ENCODE assay signal across 31 mouse cellular contexts in genomic region chr9:104039031-104039695, GRCm38 (mm10). TPM values are rescaled to one million over a fixed set of nuclear protein-coding genes. Genes with fewer than 3 reads are reported as not detected.
DNase-seq lines count a peak whose midpoint lies in the region; ATAC-seq and TF ChIP-seq lines count a peak whose summit lies in the region.
"Had no signal": no experiment of that assay in that cellular context is flagged by ENCODE, and none has a peak within 500 bp of the region (broad histone marks: within the 10 kb centered on the region; RNA-seq: fewer than 3 reads in every experiment).

No protein-coding gene starts in this region.

- H3K9me3 ChIP-seq in liver, postnatal 0 days (ENCODE audit: low read length) = no peaks in the 10 kb centered on the region
- H3K9me3 ChIP-seq in liver, embryonic 11.5 days (ENCODE audit: control insufficient read depth, low read length) = no peaks in the 10 kb centered on the region
- no peaks in the 10 kb centered on the region for H3K9me3 ChIP-seq in midbrain, embryonic 16.5 days (replicated peaks; ENCODE audit: control insufficient read depth, low read length, poor library complexity, severe bottlenecking)
- H3K9me3 ChIP-seq: forebrain, embryonic 10.5 days; forebrain, embryonic 13.5 days; heart, embryonic 13.5 days; hindbrain, embryonic 10.5 days; hindbrain, embryonic 13.5 days; intestine, embryonic 15.5 days had no signal

- WGBS in liver, postnatal 0 days (ENCODE audit: insufficient replicate concordance) = 84% methylated on average over 21 of the region's 21 CpGs
- WGBS in liver, embryonic 11.5 days = 86% methylated on average over 21 of the region's 21 CpGs
- 93% methylated on average over 21 of the region's 21 CpGs for WGBS in midbrain, embryonic 16.5 days

- peaks cover 9% of the 10 kb centered on the region; the same call in 1 of the 2 replicates for H3K36me3 ChIP-seq in liver, postnatal 0 days (replicated peaks; ENCODE audit: insufficient read depth, low read length)
- 0 out of 2 replicates have a peak, but pooled peaks cover 2% of the 10 kb centered on the region for H3K36me3 ChIP-seq in liver, embryonic 11.5 days (ENCODE audit: control insufficient read depth, insufficient read depth, low read length)
- H3K36me3 ChIP-seq in midbrain, embryonic 16.5 days (ENCODE audit: control insufficient read depth, insufficient read depth, low read length) = peaks cover 7% of the 10 kb centered on the region
- H3K36me3 ChIP-seq: intestine, embryonic 15.5 days had no signal

- H3K27ac ChIP-seq in liver, postnatal 0 days (ENCODE audit: low read depth) = 0 out of 2 replicates have a peak overlapping the region, but pooled peaks have one; percentile 6
- no peak overlapping the region for H3K27ac ChIP-seq in liver, embryonic 11.5 days (ENCODE audit: low read depth, low read length)
- H3K27ac ChIP-seq in bone marrow macrophage, adult 2 months (ENCODE audit: insufficient read depth, low read depth, low read length) = peak overlapping the region; percentile 48
- no peak overlapping the region for H3K27ac ChIP-seq in midbrain, embryonic 16.5 days (ENCODE audit: low read length)
- H3K27ac ChIP-seq: forebrain, embryonic 10.5 days; forebrain, embryonic 13.5 days; hindbrain, embryonic 10.5 days; hindbrain, embryonic 13.5 days; intestine, embryonic 15.5 days had no signal

- H3K4me1 ChIP-seq in liver, postnatal 0 days (ENCODE audit: insufficient read depth) = peaks cover 4% of the 10 kb centered on the region; the same call in 1 of the 2 replicates
- H3K4me1 ChIP-seq in liver, embryonic 11.5 days (replicated peaks; ENCODE audit: control insufficient read depth, insufficient read depth, low read length) = no peaks in the 10 kb centered on the region
- peaks cover 14% of the 10 kb centered on the region for H3K4me1 ChIP-seq in bone marrow macrophage, adult 2 months (ENCODE audit: control insufficient read depth, insufficient read depth, low read length)
- no peaks in the 10 kb centered on the region for H3K4me1 ChIP-seq in midbrain, embryonic 16.5 days (ENCODE audit: control insufficient read depth, insufficient read depth, low read length)
- H3K4me1 ChIP-seq: forebrain, embryonic 13.5 days; hindbrain, embryonic 13.5 days; intestine, embryonic 15.5 days had no signal

- no peak for ATAC-seq in liver, postnatal 0 days
- no peak for ATAC-seq in liver, embryonic 11.5 days (replicated peaks; ENCODE audit: low FRiP score)
- ATAC-seq in midbrain, embryonic 16.5 days = no peak
- ATAC-seq: forebrain, embryonic 13.5 days; forebrain, embryonic 16.5 days; hindbrain, embryonic 16.5 days; intestine, embryonic 15.5 days had no signal

- no peak overlapping the region for H3K4me2 ChIP-seq in liver, postnatal 0 days (ENCODE audit: low read depth, low read length)
- no peak overlapping the region for H3K4me2 ChIP-seq in liver, embryonic 11.5 days
- H3K4me2 ChIP-seq in midbrain, embryonic 16.5 days (ENCODE audit: low read length) = no peak overlapping the region
- H3K4me2 ChIP-seq: forebrain, embryonic 13.5 days; heart, embryonic 13.5 days; hindbrain, embryonic 13.5 days; intestine, embryonic 15.5 days had no signal

- DNase-seq in heart, adult 11 months = peak; percentile 84
- DNase-seq in heart, postnatal 10 days = no peak
- no peak for DNase-seq in liver, postnatal 0 days
- no peak for DNase-seq in liver, embryonic 11.5 days (ENCODE audit: low spot score)
- no peak for DNase-seq in thymus, postnatal 36 days
- DNase-seq: adrenal gland, adult 2 months; adrenal gland, postnatal 14 days; cerebellum, adult 11-12 months; cerebellum, adult 8-10 months; cerebellum, postnatal 14 days; gastrocnemius, postnatal 10 days; gastrocnemius, postnatal 36 days; heart, adult 18-20 months; heart, postnatal 36 days had no signal

- no peak overlapping the region for H3K9ac ChIP-seq in liver, postnatal 0 days (replicated peaks)
- no peak overlapping the region for H3K9ac ChIP-seq in liver, embryonic 11.5 days (ENCODE audit: low read depth, low read length)
- H3K9ac ChIP-seq in midbrain, embryonic 16.5 days (ENCODE audit: low read depth, low read length) = no peak overlapping the region
- H3K9ac ChIP-seq: forebrain, embryonic 13.5 days; heart, embryonic 13.5 days; hindbrain, embryonic 13.5 days; intestine, embryonic 15.5 days had no signal

- no peak for TF ChIP-seq EP300 in liver, postnatal 0 days (IDR thresholded peaks at IDR 0.05; ENCODE audit: low read depth)

- no peak for TF ChIP-seq CTCF in liver, postnatal 0 days (IDR thresholded peaks at IDR 0.05; ENCODE audit: low read depth)
- TF ChIP-seq CTCF in bone marrow macrophage, adult 2 months (IDR thresholded peaks at IDR 0.05; ENCODE audit: low read depth, low read length) = no peak

- no peaks in the 10 kb centered on the region for H3K27me3 ChIP-seq in liver, postnatal 0 days (ENCODE audit: insufficient read depth, low read length)
- no peaks in the 10 kb centered on the region for H3K27me3 ChIP-seq in liver, embryonic 11.5 days (replicated peaks; ENCODE audit: control insufficient read depth, insufficient read depth, low read length)
- no peaks in the 10 kb centered on the region for H3K27me3 ChIP-seq in midbrain, embryonic 16.5 days (ENCODE audit: control insufficient read depth, insufficient read depth, low read depth, low read length)
- H3K27me3 ChIP-seq: forebrain, embryonic 13.5 days; heart, embryonic 13.5 days; hindbrain, embryonic 13.5 days; intestine, embryonic 15.5 days had no signal

- no peak overlapping the region for H3K4me3 ChIP-seq in liver, postnatal 0 days (ENCODE audit: low read depth, low read length)
- no peak overlapping the region for H3K4me3 ChIP-seq in liver, embryonic 11.5 days (ENCODE audit: low read depth, low read length)
- peak overlapping the region; percentile 52 for H3K4me3 ChIP-seq in bone marrow macrophage, adult 2 months (ENCODE audit: insufficient read depth, low read length)
- H3K4me3 ChIP-seq in midbrain, embryonic 16.5 days (ENCODE audit: low read depth, low read length) = no peak overlapping the region
- H3K4me3 ChIP-seq: forebrain, embryonic 10.5 days; forebrain, embryonic 13.5 days; heart, embryonic 13.5 days; hindbrain, embryonic 10.5 days; hindbrain, embryonic 13.5 days; intestine, embryonic 15.5 days had no signal

- TF ChIP-seq POLR2A in bone marrow macrophage, adult 2 months (IDR thresholded peaks at IDR 0.05; ENCODE audit: borderline replicate concordance, low read depth, low read length) = no peak

- intact Hi-C loops in heart, postnatal 10 days (cut with DNase I) = no loop called here

RNA-seq across cellular contexts. Expression of gene Gm28305, which starts 1.3 kb away (rescaled TPM):
- not detected for total RNA-seq in heart, postnatal 10 days (2021)
- polyA plus RNA-seq in liver, postnatal 0 days (2015; fragmentation: Nextera tagmentation; extraction: Ambion mirVana) = not detected in 2 replicates
- not detected in 2 replicates for polyA plus RNA-seq in liver, embryonic 11.5 days (2014; fragmentation: Nextera tagmentation; extraction: Ambion mirVana)
- polyA plus RNA-seq in bone marrow macrophage, adult 2 months (2012; ENCODE audit: insufficient read depth, insufficient read length, missing spikeins) = not detected in 2 replicates
- not detected in 2 replicates for polyA plus RNA-seq in midbrain, embryonic 16.5 days (2015; fragmentation: Nextera tagmentation; extraction: Ambion mirVana)
- total RNA-seq: adrenal gland, adult 2 months; adrenal gland, postnatal 14 days; adrenal gland, postnatal 4 days; gastrocnemius, adult 18-20 months; gastrocnemius, postnatal 10 days; gastrocnemius, postnatal 36 days; heart, adult 18-20 months; heart, postnatal 36 days; MEL had no signal
- polyA plus RNA-seq: adrenal gland, adult 2 months; brain, embryonic 14.5 days; embryonic facial prominence, embryonic 11.5 days; embryonic facial prominence, embryonic 14.5 days; forebrain, embryonic 10.5 days; forebrain, embryonic 13.5 days; forebrain, embryonic 16.5 days; heart, embryonic 13.5 days; heart, embryonic 16.5 days; hindbrain, embryonic 10.5 days; hindbrain, embryonic 13.5 days; hindbrain, embryonic 16.5 days; intestine, embryonic 15.5 days had no signal

RNA-seq across cellular contexts. Expression of gene Uba5, which starts 23.8 kb away (rescaled TPM):
- 10 to 100 TPM; 22.7 to 25.3 TPM for total RNA-seq in heart, postnatal 10 days (2021)
- polyA plus RNA-seq in liver, postnatal 0 days (2015; fragmentation: Nextera tagmentation; extraction: Ambion mirVana) = 15.1 and 15.4 TPM in 2 replicates
- 41.7 and 42.2 TPM in 2 replicates for polyA plus RNA-seq in liver, embryonic 11.5 days (2014; fragmentation: Nextera tagmentation; extraction: Ambion mirVana)
- polyA plus RNA-seq in bone marrow macrophage, adult 2 months (2012; ENCODE audit: insufficient read depth, insufficient read length, missing spikeins) = 31.6 and 32.9 TPM in 2 replicates
- 68.8 and 69.8 TPM in 2 replicates for polyA plus RNA-seq in midbrain, embryonic 16.5 days (2015; fragmentation: Nextera tagmentation; extraction: Ambion mirVana)

RNA-seq across cellular contexts. Expression of gene Acad11, which starts 24.0 kb away (rescaled TPM):
- 10 to 100 TPM; 37.9 to 38.1 TPM for total RNA-seq in heart, postnatal 10 days (2021)
- polyA plus RNA-seq in liver, postnatal 0 days (2015; fragmentation: Nextera tagmentation; extraction: Ambion mirVana) = 103 and 105 TPM in 2 replicates
- 12.9 and 14.0 TPM in 2 replicates for polyA plus RNA-seq in liver, embryonic 11.5 days (2014; fragmentation: Nextera tagmentation; extraction: Ambion mirVana)
- 11.1 and 15.5 TPM in 2 replicates for polyA plus RNA-seq in bone marrow macrophage, adult 2 months (2012; ENCODE audit: insufficient read depth, insufficient read length, missing spikeins)
- polyA plus RNA-seq in midbrain, embryonic 16.5 days (2015; fragmentation: Nextera tagmentation; extraction: Ambion mirVana) = 6.3 and 8.2 TPM in 2 replicates

RNA-seq across cellular contexts. Expression of gene Nphp3, which starts 36.8 kb away (rescaled TPM):
- 1 to 10 TPM; 4.8 to 5.6 TPM for total RNA-seq in heart, postnatal 10 days (2021)
- 1.00 and 1.2 TPM in 2 replicates for polyA plus RNA-seq in liver, postnatal 0 days (2015; fragmentation: Nextera tagmentation; extraction: Ambion mirVana)
- 3.2 and 3.9 TPM in 2 replicates for polyA plus RNA-seq in liver, embryonic 11.5 days (2014; fragmentation: Nextera tagmentation; extraction: Ambion mirVana)
- 2.6 and 2.9 TPM in 2 replicates for polyA plus RNA-seq in bone marrow macrophage, adult 2 months (2012; ENCODE audit: insufficient read depth, insufficient read length, missing spikeins)
- polyA plus RNA-seq in midbrain, embryonic 16.5 days (2015; fragmentation: Nextera tagmentation; extraction: Ambion mirVana) = 3.1 and 3.2 TPM in 2 replicates

Comparison
In these comparisons a context has a peak if more than half of its experiments do, and no peak if none do; other contexts are left out.
1. H3K27ac ChIP-seq: peak in liver, postnatal 0 days (single experiment) and bone marrow macrophage, adult 2 months (single experiment); none in liver, embryonic 11.5 days (single experiment) and midbrain, embryonic 16.5 days (single experiment).